Mouse (Mus musculus): ENCODE measurements around the gene Mfsd7a.

GRCm38 (mm10) chr5:108465131-108465891, 16.6 kb upstream of the Mfsd7a start:
- TF ChIP-seq CTCF (IDR thresholded peaks at IDR 0.05; ENCODE audit: extremely low read depth, insufficient read depth, low read length) = no peak
- TF ChIP-seq POLR2A (IDR thresholded peaks at IDR 0.05; ENCODE audit: extremely low read depth, insufficient read depth, low read length) = no peak
